Mouse (Mus musculus): ENCODE results near the gene Mtg2.

DNA sequence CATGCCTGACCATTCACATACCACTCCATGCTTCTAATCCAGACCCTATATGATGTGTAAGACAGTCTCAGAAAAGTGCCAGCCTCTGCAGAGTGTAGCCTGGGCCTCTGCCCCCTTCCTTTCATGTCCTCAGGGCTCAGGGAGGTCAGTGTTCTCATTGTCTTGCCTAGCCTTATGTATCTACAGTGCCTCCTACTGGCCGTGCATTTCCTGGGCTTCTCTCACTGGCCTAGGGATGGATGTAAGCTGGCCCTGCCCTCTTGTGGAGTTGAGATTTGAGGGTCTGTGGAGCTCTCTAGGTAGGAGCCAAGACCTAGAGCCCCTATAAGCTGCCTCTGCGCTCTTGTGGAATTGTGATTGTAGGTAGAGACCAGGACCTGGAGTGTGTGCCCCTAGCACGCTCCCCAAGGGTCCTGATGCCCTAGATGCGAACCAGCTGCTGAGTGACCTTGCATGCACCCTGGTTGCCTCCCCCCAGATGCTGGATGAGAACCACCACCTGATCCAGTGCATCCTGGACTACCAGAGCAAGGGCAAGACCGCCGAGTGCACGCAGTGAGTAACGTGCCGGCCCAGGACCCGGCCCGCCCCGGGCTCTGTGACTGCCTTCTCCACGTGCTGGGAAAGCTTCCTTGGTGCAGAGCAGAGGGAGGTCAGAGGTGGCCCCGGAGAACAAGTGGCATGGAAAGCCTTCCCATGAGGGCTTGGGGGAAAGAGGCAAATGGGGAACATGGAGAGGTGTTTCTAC lies 18.2 kb upstream of the Mtg2 start:
- TF ChIP-seq GATA1 (IDR thresholded peaks at IDR 0.05; ENCODE audit: borderline replicate concordance, low read length) (no peak), FLI1 (IDR thresholded peaks at IDR 0.05; ENCODE audit: low read length) (no peak)
